Mouse (Mus musculus) embryo, embryonic 11.5 days (tissue): Measurements from ENCODE around the gene Kcnf1.
"Not testable (repeated sequence)": the region's sequence is repeated elsewhere in the genome, so short reads cannot be mapped to it uniquely, and the experiment has no call there.

Experiments
- DNase-seq: peaks from one replicate; pipeline ENCODE4 v3.0.0-alpha.2; 2012; ENCODE audit warnings: low read depth, low spot score

Kcnf1 gene

DNA sequence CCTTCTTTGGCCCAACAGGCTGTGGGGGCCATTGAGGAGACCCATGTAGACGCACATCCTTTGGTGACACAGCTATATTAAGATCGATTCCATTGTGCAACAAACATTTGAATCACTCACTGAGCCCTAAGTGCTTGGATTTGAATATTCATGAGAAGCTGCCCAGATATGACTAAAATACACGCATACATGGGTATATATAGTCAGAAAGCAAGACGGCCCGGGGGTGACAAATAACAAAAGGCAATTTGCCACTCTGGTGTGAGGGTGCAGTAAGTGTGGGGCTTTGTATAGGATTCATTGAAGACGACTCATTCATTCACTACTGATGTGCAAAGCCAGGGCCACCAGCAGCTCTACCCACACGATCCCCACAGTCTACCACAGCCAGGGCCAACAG lies 17.1 kb downstream of the Kcnf1 start:
- DNase-seq: no peak

DNA sequence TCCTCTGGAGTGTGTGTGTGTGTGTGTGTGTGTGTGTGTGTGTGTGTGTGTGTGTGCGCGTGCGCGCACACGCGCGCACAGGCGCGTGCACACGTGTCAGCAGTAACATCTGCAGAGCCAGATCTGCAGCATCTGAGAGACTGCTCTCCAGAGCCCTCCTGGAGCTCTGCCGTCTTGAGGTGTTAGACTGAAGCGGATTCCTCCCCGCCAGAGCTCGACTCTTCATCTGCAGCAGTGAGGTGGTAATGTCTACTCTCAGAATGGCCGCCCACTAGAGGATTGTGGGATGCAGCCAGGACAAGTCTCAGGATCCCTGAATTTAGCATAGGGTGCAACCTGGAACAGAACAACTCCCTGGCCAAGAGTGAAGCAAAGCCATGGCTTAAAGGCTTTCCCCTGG lies 19.1 kb downstream of the Kcnf1 start:
- DNase-seq: no peak

DNA sequence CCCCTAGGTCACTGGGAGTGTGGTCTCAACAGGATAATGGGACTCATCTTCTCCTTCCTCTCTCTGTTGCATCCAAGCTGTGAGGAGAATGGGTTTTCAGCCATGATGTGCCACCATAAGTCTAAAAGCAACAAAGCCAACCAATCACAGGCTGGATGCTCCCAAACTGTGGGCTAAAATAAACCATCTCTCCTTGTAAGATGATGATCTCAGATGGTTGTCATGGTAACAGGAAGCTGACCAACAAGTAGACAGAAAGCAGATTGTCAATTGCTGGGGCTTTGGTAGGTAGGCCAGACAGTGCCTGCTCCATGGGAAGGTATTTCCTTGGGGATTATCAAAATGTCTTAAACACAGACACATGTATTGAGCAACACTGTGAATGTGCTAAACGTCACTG lies 20.9 kb downstream of the Kcnf1 start:
- DNase-seq: no peak

DNA sequence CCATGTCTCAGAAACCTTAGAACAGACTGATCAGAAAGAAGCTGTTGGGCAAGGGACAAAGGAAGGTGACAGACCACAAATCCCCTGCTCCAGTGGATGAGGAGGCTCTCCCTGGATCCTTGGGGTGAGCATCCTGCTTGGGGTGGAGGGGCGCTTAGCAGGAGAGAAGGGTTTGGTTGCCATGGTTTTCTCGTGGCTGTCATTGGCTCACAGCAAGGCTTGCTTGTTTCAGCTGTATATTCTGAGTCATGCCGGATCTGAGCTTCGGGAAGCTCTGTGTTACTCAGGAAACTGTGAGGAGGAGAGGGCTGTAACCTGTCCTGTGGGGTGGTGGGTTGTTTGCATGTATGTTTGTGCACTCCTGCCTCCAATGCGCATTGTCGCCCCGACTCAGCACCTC lies 23.8 kb downstream of the Kcnf1 start:
- DNase-seq: no peak

DNA sequence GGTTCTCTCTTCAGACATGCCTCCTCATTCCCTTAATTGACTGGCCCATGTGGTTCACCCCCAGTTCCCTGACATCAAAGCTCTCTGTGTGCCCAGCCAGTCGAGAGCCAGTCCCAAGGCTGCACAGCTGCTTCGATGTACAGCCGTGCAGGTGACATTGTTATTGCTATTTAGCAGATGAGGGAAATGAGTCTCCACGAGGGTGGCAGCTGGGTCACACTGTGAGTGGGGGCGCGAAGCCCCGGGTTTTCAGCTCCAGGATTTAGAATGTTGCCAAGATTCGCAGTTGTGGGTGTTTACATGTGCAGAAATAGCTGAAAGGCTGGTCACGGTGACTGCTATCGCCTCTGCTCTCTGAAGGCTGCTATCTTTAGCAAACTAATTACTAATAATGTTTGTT lies 27.8 kb downstream of the Kcnf1 start:
- DNase-seq: no peak

DNA sequence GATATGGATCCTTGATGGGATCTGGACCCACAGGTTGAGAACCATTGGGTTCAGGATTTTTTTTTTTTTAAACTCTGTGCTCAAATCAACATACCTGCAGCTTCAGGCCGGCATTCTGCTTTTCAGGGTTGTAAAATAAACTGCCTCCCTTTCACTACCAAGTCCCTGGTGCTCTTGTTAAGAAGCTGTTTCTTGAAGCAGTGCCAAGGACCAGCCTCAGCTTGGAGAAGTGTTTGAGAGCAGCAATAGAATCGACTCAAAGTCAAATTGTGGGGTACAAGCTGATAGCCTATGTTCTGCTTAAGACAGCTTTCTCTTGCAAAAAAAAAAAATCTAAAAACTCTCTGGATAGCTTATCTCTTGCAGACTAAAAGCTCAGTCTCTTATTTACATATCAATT lies 34.9 kb downstream of the Kcnf1 start:
- no peak for DNase-seq

DNA sequence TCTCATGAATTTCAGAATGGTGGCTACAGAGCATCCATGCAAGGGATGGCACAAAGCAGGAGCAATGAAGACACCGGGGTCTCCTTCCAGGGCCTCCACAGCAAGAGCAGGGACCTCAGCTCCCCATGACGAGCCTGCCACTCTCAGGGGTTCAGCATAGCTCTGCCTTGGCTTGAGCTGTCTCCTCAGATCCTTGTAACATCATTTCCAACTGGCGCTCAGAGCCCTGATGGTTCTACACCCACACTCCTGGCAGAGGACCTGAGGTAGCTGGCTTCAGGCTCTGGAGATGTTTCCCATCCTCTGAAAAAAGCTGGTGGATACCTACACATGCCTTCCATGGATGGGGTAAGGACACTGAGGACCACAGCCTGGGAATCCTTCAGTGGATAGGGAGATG lies 36.3 kb downstream of the Kcnf1 start:
- no peak for DNase-seq

DNA sequence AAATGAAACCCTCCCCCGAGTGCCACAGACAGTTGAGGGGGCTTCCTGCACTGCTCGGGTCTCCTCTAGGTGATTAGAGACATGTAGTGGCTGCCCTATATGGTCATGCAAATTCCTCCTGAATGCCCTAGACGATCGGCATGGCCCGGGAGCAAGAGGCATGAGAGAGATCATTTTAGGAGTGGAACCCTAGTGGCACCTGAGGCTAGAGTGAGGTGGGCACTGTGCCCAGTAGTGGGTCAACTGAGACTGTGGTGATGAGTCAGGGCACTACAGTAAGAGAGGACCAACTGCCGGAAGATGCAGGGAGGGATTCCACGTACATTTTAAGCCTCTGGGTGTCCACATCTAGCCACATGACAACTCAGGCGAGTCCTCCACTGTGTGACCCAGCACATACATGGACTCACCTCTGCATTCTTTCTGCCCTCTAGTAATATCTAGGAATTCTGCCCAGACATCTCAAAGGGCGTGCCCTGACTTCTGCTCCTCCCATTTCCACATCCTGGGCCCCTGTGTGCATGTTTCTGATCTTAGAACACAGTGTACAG lies 42.1 kb downstream of the Kcnf1 start:
- DNase-seq: no peak

DNA sequence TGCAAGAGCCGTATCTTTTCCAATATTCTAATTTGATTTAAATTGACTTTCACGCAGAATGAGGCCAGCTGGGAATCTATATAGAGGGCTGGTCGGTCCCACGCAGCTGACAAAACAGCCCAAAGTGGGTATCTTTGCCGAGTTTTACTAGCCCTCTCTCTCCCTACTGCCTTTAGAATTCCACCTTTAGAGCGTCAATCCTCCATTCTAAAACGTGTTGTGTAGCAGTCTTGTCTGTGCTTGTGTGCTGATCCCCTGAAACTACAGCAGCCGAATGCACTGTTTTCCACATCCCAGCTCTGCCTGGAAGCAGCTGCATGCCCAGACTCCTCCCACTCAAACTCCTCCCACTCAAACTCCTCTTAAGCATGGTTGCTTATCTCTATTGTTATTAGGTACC lies 44.4 kb downstream of the Kcnf1 start:
- no peak for DNase-seq

DNA sequence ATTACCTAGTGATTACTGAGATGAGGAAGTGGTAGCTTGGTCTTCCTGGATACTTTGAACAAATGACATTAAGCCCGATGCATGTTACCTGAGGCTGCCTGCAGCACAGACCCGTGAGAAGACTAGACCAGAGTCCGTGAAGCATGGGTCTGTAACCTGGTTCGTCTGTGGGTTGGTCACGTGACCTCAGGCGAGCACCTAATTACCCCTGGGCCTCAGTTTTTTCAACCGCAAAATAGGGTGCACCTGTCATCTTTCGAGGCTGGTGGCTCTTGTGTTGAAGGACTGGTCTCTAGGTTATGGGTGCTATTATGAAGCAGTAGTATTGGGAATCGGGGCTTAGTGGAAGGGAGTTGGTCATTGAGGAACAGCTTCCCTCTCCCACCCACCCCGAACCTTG lies 45.1 kb downstream of the Kcnf1 start:
- no peak for DNase-seq

DNA sequence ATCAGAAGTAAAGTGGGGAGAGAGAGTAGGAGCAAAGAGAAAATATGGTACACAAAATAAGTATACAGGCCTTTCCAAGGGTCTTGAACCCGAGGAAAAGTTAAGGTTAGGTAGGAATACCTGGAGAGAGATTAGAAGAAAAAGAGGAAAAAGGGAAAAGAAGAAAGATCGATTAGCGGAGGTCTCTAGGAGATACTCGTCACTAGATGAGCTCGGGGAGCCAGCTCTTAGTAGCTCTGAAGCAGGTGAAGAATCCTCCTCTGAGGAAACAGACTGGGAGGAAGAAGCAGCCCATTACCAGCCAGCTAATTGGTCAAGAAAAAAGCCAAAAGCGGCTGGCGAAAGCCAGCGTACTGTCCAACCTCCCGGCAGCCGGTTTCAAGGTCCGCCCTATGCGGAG lies 53.8 kb downstream of the Kcnf1 start:
- DNase-seq: not testable (repeated sequence)
